Mouse (Mus musculus) olfactory bulb, adult 2 months (tissue): ENCODE results near the gene Pxmp4. TPM values are rescaled to one million over a fixed set of nuclear protein-coding genes. Genes with fewer than 3 reads are reported as not detected.

ENCODE experiments used
- H3K27ac ChIP-seq: fragments of 200-500 bp; 2 replicates; pipeline ENCODE4 v1.5.1; 2012; ENCODE audit warnings: low read depth, low read length; ENCODE audit not compliant: insufficient read depth
- H3K4me1 ChIP-seq: fragments of 200-500 bp; 2 replicates; pipeline ENCODE4 v1.6.1; 2012; ENCODE audit warnings: low read length; ENCODE audit not compliant: control insufficient read depth, insufficient read depth
- H3K4me3 ChIP-seq: fragments of 200-500 bp; 2 replicates; pipeline ENCODE4 v1.5.1; 2012; ENCODE audit warnings: mild to moderate bottlenecking, low read depth, low read length, moderate library complexity; ENCODE audit not compliant: insufficient read depth
- CTCF ChIP-seq: fragments of 200-500 bp; IDR thresholded peaks from 2 replicates; pipeline ENCODE4 v1.5.1; 2012; ENCODE audit warnings: low read depth, mild to moderate bottlenecking, low read length, moderate library complexity; ENCODE audit not compliant: insufficient read depth
- POLR2A ChIP-seq: fragments of 200-500 bp; IDR thresholded peaks from 2 replicates; pipeline ENCODE4 v1.6.1; 2012; ENCODE audit warnings: mild to moderate bottlenecking, low read depth, low read length, moderate library complexity; ENCODE audit not compliant: insufficient read depth
- WGBS: fragments of 180-500 bp; shearing (Covaris S2); methylation state at CpG from one replicate; pipeline ENCODE4 v1.1.7; 2018; 5-methylcytosine and 5-hydroxymethylcytosine counted together
- polyA plus RNA-seq: library from polyadenylated mRNA; stranded (reverse); fragments of >200 nt; gene quantifications from 2 replicates; pipeline ENCODE4 v1.2.4, GENCODE M21; 2012; ENCODE audit warnings: low replicate concordance; ENCODE audit not compliant: missing spikeins, insufficient read depth, insufficient read length

Pxmp4 gene
- not detected in 2 replicates for polyA plus RNA-seq

- Histone ChIP-seq H3K4me1 (peaks cover 6% of the 10 kb centered on the region; the same call in 1 of the 2 replicates), H3K27ac (peak within 1 kb of the TSS; percentile 70), H3K4me3 (peak within 1 kb of the TSS; percentile 83)
- TF ChIP-seq CTCF (no peak), POLR2A (peak; percentile 60; the same call in 1 of the 2 replicates)
- under 1% methylated on average over 13 of the region's 13 CpGs for WGBS
These were observed at the start of gene Pxmp4 for GRCm38 (mm10) chr2:154603638-154604153. Gene Pxmp4 (minus strand): TSS chr2:154603708.

- 75% methylated on average over 8 of the region's 8 CpGs for WGBS
- H3K27ac ChIP-seq, result no peak within 1 kb of the TSS
- no peak within 1 kb of the TSS for H3K4me3 ChIP-seq
- H3K4me1 ChIP-seq, result no peaks in the 10 kb centered on the region
- TF ChIP-seq POLR2A, result no peak
- TF ChIP-seq CTCF, result no peak
These were observed 47.9 kb upstream of the Pxmp4 start, which contains the start of gene Chmp4b for GRCm38 (mm10) chr2:154651363-154651762. Gene Chmp4b (plus strand): TSS chr2:154651705.

- WGBS, result 73% methylated on average over 3 of the region's 3 CpGs
- no peak for TF ChIP-seq POLR2A
- TF ChIP-seq CTCF, result no peak
- no peaks in the 10 kb centered on the region for H3K4me1 ChIP-seq
- no peak overlapping the region for H3K4me3 ChIP-seq
- no peak overlapping the region for H3K27ac ChIP-seq
These were observed 46.9 kb upstream of the Pxmp4 start for GRCm38 (mm10) chr2:154650404-154650803.

GRCm38 (mm10) chr2:154648086-154648485 lies 44.6 kb upstream of the Pxmp4 start:
- Histone ChIP-seq H3K4me1 (no peaks in the 10 kb centered on the region), H3K27ac (no peak overlapping the region), H3K4me3 (no peak overlapping the region)
- TF ChIP-seq POLR2A (no peak), CTCF (no peak)
- WGBS, result 40% methylated on average over 3 of the region's 3 CpGs

- Histone ChIP-seq H3K4me1 (no peaks in the 10 kb centered on the region), H3K27ac (no peak overlapping the region), H3K4me3 (no peak overlapping the region)
- TF ChIP-seq POLR2A (no peak), CTCF (no peak)
- 80% methylated on average over 5 of the region's 5 CpGs for WGBS
These were observed 43.1 kb upstream of the Pxmp4 start for GRCm38 (mm10) chr2:154646634-154647033.

GRCm38 (mm10) chr2:154642712-154643385 lies 39.3 kb upstream of the Pxmp4 start:
- H3K27ac ChIP-seq, result no peak overlapping the region
- no peaks in the 10 kb centered on the region for H3K4me1 ChIP-seq
- H3K4me3 ChIP-seq, result no peak overlapping the region
- WGBS, result 97% methylated on average over 6 of the region's 6 CpGs
- TF ChIP-seq CTCF (no peak), POLR2A (no peak)

- 97% methylated on average over 9 of the region's 9 CpGs for WGBS
- no peak overlapping the region for H3K27ac ChIP-seq
- TF ChIP-seq CTCF, result no peak
- no peak for TF ChIP-seq POLR2A
- H3K4me1 ChIP-seq, result no peaks in the 10 kb centered on the region
- H3K4me3 ChIP-seq, result no peak overlapping the region
These were observed 38.5 kb upstream of the Pxmp4 start for GRCm38 (mm10) chr2:154642005-154642459.

GRCm38 (mm10) chr2:154641176-154641575 lies 37.7 kb upstream of the Pxmp4 start:
- no peak for TF ChIP-seq POLR2A
- TF ChIP-seq CTCF, result no peak
- Histone ChIP-seq H3K27ac (no peak overlapping the region), H3K4me3 (no peak overlapping the region), H3K4me1 (no peaks in the 10 kb centered on the region)
- WGBS, result 88% methylated on average over 8 of the region's 8 CpGs

- TF ChIP-seq CTCF (no peak), POLR2A (no peak)
- whole genome bisulfite sequencing, result 93% methylated on average over 4 of the region's 4 CpGs
- Histone ChIP-seq H3K4me3 (no peak overlapping the region), H3K27ac (no peak overlapping the region), H3K4me1 (no peaks in the 10 kb centered on the region)
These were observed 35.6 kb upstream of the Pxmp4 start for GRCm38 (mm10) chr2:154639115-154639514.
